ENCODE assay signal across 13 mouse cellular contexts in genomic region chr9:83647919-83648705, GRCm38 (mm10).
A peak's percentile ranks its signal among the peaks of the same experiment; 100 is the strongest.
DNase-seq lines count a peak whose midpoint lies in the region; ATAC-seq lines count a peak whose summit lies in the region.
"Had no signal": no experiment of that assay in that cellular context is flagged by ENCODE, and none has a peak within 500 bp of the region (broad histone marks: within the 10 kb centered on the region; RNA-seq: fewer than 3 reads in every experiment).

No protein-coding gene starts in this region.

- no peaks in the 10 kb centered on the region for H3K36me3 ChIP-seq in embryonic facial prominence, embryonic 10.5 days (replicated peaks)
- H3K36me3 ChIP-seq in hindbrain, embryonic 13.5 days, result no peaks in the 10 kb centered on the region
- no peaks in the 10 kb centered on the region for H3K36me3 ChIP-seq in midbrain, embryonic 14.5 days (ENCODE audit: control insufficient read depth, insufficient read depth, low read length)
- no peaks in the 10 kb centered on the region for H3K36me3 ChIP-seq in liver, embryonic 11.5 days (ENCODE audit: control insufficient read depth, insufficient read depth, low read length)
- H3K36me3 ChIP-seq: G1E; stomach, embryonic 15.5 days had no signal

- H3K9ac ChIP-seq in hindbrain, embryonic 13.5 days, result no peak overlapping the region
- H3K9ac ChIP-seq in midbrain, embryonic 14.5 days (replicated peaks; ENCODE audit: low read length), result no peak overlapping the region
- H3K9ac ChIP-seq in liver, embryonic 11.5 days (ENCODE audit: low read depth, low read length), result no peak overlapping the region
- H3K9ac ChIP-seq: liver, postnatal 0 days; stomach, embryonic 15.5 days had no signal

- intact Hi-C loops in left cerebral cortex, postnatal 14 days (cut with DNase I), result no loop called here

- H3K4me3 ChIP-seq in embryonic facial prominence, embryonic 10.5 days, result no peak overlapping the region
- H3K4me3 ChIP-seq in hindbrain, embryonic 13.5 days, result no peak overlapping the region
- H3K4me3 ChIP-seq in midbrain, embryonic 14.5 days (replicated peaks; ENCODE audit: low read depth, low read length), result no peak overlapping the region
- no peak overlapping the region for H3K4me3 ChIP-seq in liver, embryonic 11.5 days (ENCODE audit: low read depth, low read length)
- H3K4me3 ChIP-seq: stomach, embryonic 15.5 days had no signal

- 0 out of 2 replicates have a peak, but pooled peaks have one; percentile 29 for ATAC-seq in hindbrain, embryonic 13.5 days (ENCODE audit: low FRiP score)
- ATAC-seq in midbrain, embryonic 14.5 days (ENCODE audit: low FRiP score, low TSS enrichment), result no peak
- ATAC-seq in liver, embryonic 11.5 days (replicated peaks; ENCODE audit: low FRiP score), result no peak
- ATAC-seq: liver, postnatal 0 days had no signal

- peak; percentile 36 for DNase-seq in embryo, embryonic 10.5 days (ENCODE audit: low spot score)
- no peak for DNase-seq in embryo, embryonic 11 days
- DNase-seq in embryonic facial prominence, embryonic 10.5 days (ENCODE audit: low spot score), result no peak
- DNase-seq in midbrain, embryonic 14.5 days, result peak; percentile 42
- DNase-seq in thymus, postnatal 25 days, result no peak
- DNase-seq in liver, embryonic 11.5 days (ENCODE audit: low spot score), result no peak
- DNase-seq in left cerebral cortex, postnatal 14 days (ENCODE audit: low spot score in 2 of 2), result no peak
- DNase-seq: kidney, postnatal 36 days; liver, postnatal 0 days had no signal

- no peaks in the 10 kb centered on the region for H3K27me3 ChIP-seq in embryonic facial prominence, embryonic 10.5 days (replicated peaks; ENCODE audit: low read depth, poor library complexity, severe bottlenecking)
- H3K27me3 ChIP-seq in hindbrain, embryonic 13.5 days, result 0 out of 2 replicates have a peak, but pooled peaks cover 2% of the 10 kb centered on the region
- no peaks in the 10 kb centered on the region for H3K27me3 ChIP-seq in midbrain, embryonic 14.5 days (ENCODE audit: control insufficient read depth, insufficient read depth, low read length)
- no peaks in the 10 kb centered on the region for H3K27me3 ChIP-seq in liver, embryonic 11.5 days (replicated peaks; ENCODE audit: control insufficient read depth, insufficient read depth, low read length)
- H3K27me3 ChIP-seq: stomach, embryonic 15.5 days had no signal

- 33% methylated on average over 7 of the region's 7 CpGs for WGBS in embryonic facial prominence, embryonic 10.5 days
- whole genome bisulfite sequencing in hindbrain, embryonic 13.5 days, result 20% methylated on average over 7 of the region's 7 CpGs
- WGBS in midbrain, embryonic 14.5 days, result 18% methylated on average over 7 of the region's 7 CpGs
- WGBS in liver, embryonic 11.5 days, result 47% methylated on average over 7 of the region's 7 CpGs

- H3K27ac ChIP-seq in embryonic facial prominence, embryonic 10.5 days (replicated peaks), result 0 out of 2 replicates have a peak overlapping the region, but pooled peaks have one; percentile 6
- peak overlapping the region; percentile 69; the same call in 1 of the 2 replicates for H3K27ac ChIP-seq in hindbrain, embryonic 13.5 days
- H3K27ac ChIP-seq in midbrain, embryonic 14.5 days (replicated peaks; ENCODE audit: low read depth, low read length), result peak overlapping the region; percentile 57; the same call in 1 of the 2 replicates
- no peak overlapping the region for H3K27ac ChIP-seq in liver, embryonic 11.5 days (ENCODE audit: low read depth, low read length)
- H3K27ac ChIP-seq: stomach, embryonic 15.5 days had no signal

- 0 out of 2 replicates have a peak, but pooled peaks cover 5% of the 10 kb centered on the region for H3K4me1 ChIP-seq in embryonic facial prominence, embryonic 10.5 days
- peaks cover 23% of the 10 kb centered on the region for H3K4me1 ChIP-seq in hindbrain, embryonic 13.5 days (replicated peaks)
- H3K4me1 ChIP-seq in midbrain, embryonic 14.5 days (ENCODE audit: control insufficient read depth, insufficient read depth, low read length), result peaks cover 24% of the 10 kb centered on the region
- no peaks in the 10 kb centered on the region for H3K4me1 ChIP-seq in liver, embryonic 11.5 days (replicated peaks; ENCODE audit: control insufficient read depth, insufficient read depth, low read length)
- H3K4me1 ChIP-seq: stomach, embryonic 15.5 days had no signal

- H3K9me3 ChIP-seq in embryonic facial prominence, embryonic 10.5 days, result no peaks in the 10 kb centered on the region
- H3K9me3 ChIP-seq in hindbrain, embryonic 13.5 days, result no peaks in the 10 kb centered on the region
- H3K9me3 ChIP-seq in midbrain, embryonic 14.5 days (ENCODE audit: control insufficient read depth, low read length), result no peaks in the 10 kb centered on the region
- H3K9me3 ChIP-seq in liver, embryonic 11.5 days (ENCODE audit: control insufficient read depth, low read length), result no peaks in the 10 kb centered on the region
- H3K9me3 ChIP-seq: G1E; stomach, embryonic 15.5 days had no signal

- H3K4me2 ChIP-seq in hindbrain, embryonic 13.5 days, result no peak overlapping the region
- no peak overlapping the region for H3K4me2 ChIP-seq in midbrain, embryonic 14.5 days (ENCODE audit: low read length)
- no peak overlapping the region for H3K4me2 ChIP-seq in liver, embryonic 11.5 days
- H3K4me2 ChIP-seq: heart, embryonic 11.5 days; stomach, embryonic 15.5 days had no signal

Comparison
In these comparisons a context has a peak if more than half of its experiments do, and no peak if none do; other contexts are left out.
1. DNase-seq: peak in embryo, embryonic 10.5 days (single experiment) and midbrain, embryonic 14.5 days (single experiment); none in embryo, embryonic 11 days (single experiment), embryonic facial prominence, embryonic 10.5 days (single experiment), thymus, postnatal 25 days (single experiment), liver, embryonic 11.5 days (single experiment) and left cerebral cortex, postnatal 14 days (0 of 2).